Mouse (Mus musculus) midbrain, embryonic 14.5 days (tissue): ENCODE results near the gene Lnx2. TPM values are rescaled to one million over a fixed set of nuclear protein-coding genes. Genes with fewer than 3 reads are reported as not detected.

Experiments used
- ATAC-seq: fragments of 200-750 bp; cut with Nextera tagmentation; 2 replicates; pipeline ENCODE4 v1.8.0; 2017; ENCODE audit warnings: moderate number of reproducible peaks, moderate library complexity; ENCODE audit not compliant: low FRiP score, low TSS enrichment
- DNase-seq: peaks from one replicate; pipeline ENCODE4 v3.0.0-alpha.2; 2015
- H3K27ac ChIP-seq: fragments of 300-500 bp; sonication (generic); replicated peaks from 2 replicates; pipeline ENCODE4 v1.5.1; 2014; ENCODE audit warnings: mild to moderate bottlenecking, low read depth, low read length, moderate library complexity
- H3K27me3 ChIP-seq: fragments of 300-500 bp; sonication (generic); 2 replicates; pipeline ENCODE4 v1.6.1; 2014; ENCODE audit warnings: low read length, control low read depth, mixed read lengths; ENCODE audit not compliant: control insufficient read depth, insufficient read depth
- H3K36me3 ChIP-seq: fragments of 300-500 bp; sonication (generic); 2 replicates; pipeline ENCODE4 v1.6.1; 2014; ENCODE audit warnings: low read length, control low read depth; ENCODE audit not compliant: control insufficient read depth, insufficient read depth
- H3K4me1 ChIP-seq: fragments of 300-500 bp; sonication (generic); 2 replicates; pipeline ENCODE4 v1.6.1; 2014; ENCODE audit warnings: mild to moderate bottlenecking, antibody characterized with exemption, low read length, control low read depth; ENCODE audit not compliant: control insufficient read depth, insufficient read depth
- H3K4me2 ChIP-seq: fragments of 300-500 bp; sonication (generic); 2 replicates; pipeline ENCODE4 v1.6.1; 2014; ENCODE audit warnings: mild to moderate bottlenecking, low read length, moderate library complexity
- H3K4me3 ChIP-seq: fragments of 300-500 bp; sonication (generic); replicated peaks from 2 replicates; pipeline ENCODE4 v1.5.1; 2014; ENCODE audit warnings: low read depth, low read length
- H3K9ac ChIP-seq: fragments of 300-500 bp; sonication (generic); replicated peaks from 2 replicates; pipeline ENCODE4 v1.6.1; 2014; ENCODE audit warnings: mild to moderate bottlenecking, low read length, moderate library complexity
- H3K9me3 ChIP-seq: fragments of 300-500 bp; sonication (generic); 2 replicates; pipeline ENCODE4 v1.6.1; 2016; ENCODE audit warnings: low read length, control low read depth, mixed read lengths; ENCODE audit not compliant: control insufficient read depth
- WGBS: fragments of 180-500 bp; shearing (Covaris S2); extraction: QIAGEN DNeasy Blood & Tissue Kit; methylation state at CpG from one replicate; pipeline ENCODE4 v1.1.7; 2014; 5-methylcytosine and 5-hydroxymethylcytosine counted together
- polyA plus RNA-seq: library from polyadenylated mRNA; unstranded; fragments of >200 nt; fragmentation: Nextera tagmentation; extraction: Ambion mirVana; gene quantifications from 2 replicates; pipeline ENCODE4 v1.2.1, GENCODE M21; 2014

The Lnx2 gene
- polyA plus RNA-seq, 1 experiment from 2014 or later: 5.2 TPM

- DNase-seq: no peak
- Histone ChIP-seq H3K9me3 (no peaks in the 10 kb centered on the region), H3K4me2 (no peak overlapping the region), H3K27ac (no peak overlapping the region), H3K27me3 (no peaks in the 10 kb centered on the region), H3K36me3 (no peaks in the 10 kb centered on the region), H3K4me3 (no peak overlapping the region), H3K4me1 (no peaks in the 10 kb centered on the region), H3K9ac (no peak overlapping the region)
- WGBS: 88% methylated on average over 4 of the region's 4 CpGs
- ATAC-seq: no peak
Observed at GRCm38 (mm10) chr5:147001312-147001711, 75.1 kb downstream of the Lnx2 start.

GRCm38 (mm10) chr5:146998802-146999201 is 77.6 kb downstream of the Lnx2 start:
- ATAC-seq (no peak), DNase-seq (no peak)
- 92% methylated on average over 12 of the region's 12 CpGs for WGBS
- H3K4me3 ChIP-seq: no peak overlapping the region
- no peaks in the 10 kb centered on the region for H3K36me3 ChIP-seq
- no peaks in the 10 kb centered on the region for H3K27me3 ChIP-seq
- H3K4me1 ChIP-seq: no peaks in the 10 kb centered on the region
- H3K27ac ChIP-seq: no peak overlapping the region
- no peaks in the 10 kb centered on the region for H3K9me3 ChIP-seq
- no peak overlapping the region for H3K9ac ChIP-seq
- no peak overlapping the region for H3K4me2 ChIP-seq

- H3K36me3 ChIP-seq: no peaks in the 10 kb centered on the region
- H3K4me1 ChIP-seq: no peaks in the 10 kb centered on the region
- DNase-seq: no peak
- no peak overlapping the region for H3K4me3 ChIP-seq
- no peak overlapping the region for H3K27ac ChIP-seq
- H3K9me3 ChIP-seq: no peaks in the 10 kb centered on the region
- H3K27me3 ChIP-seq: no peaks in the 10 kb centered on the region
- no peak overlapping the region for H3K4me2 ChIP-seq
- H3K9ac ChIP-seq: no peak overlapping the region
- no peak for ATAC-seq
- 85% methylated on average over 7 of the region's 7 CpGs for WGBS
Observed at GRCm38 (mm10) chr5:146996812-146997211, 79.6 kb downstream of the Lnx2 start.

GRCm38 (mm10) chr5:146994973-146995372 is 81.4 kb downstream of the Lnx2 start:
- H3K4me2 ChIP-seq: no peak overlapping the region
- 77% methylated on average over 6 of the region's 6 CpGs for WGBS

GRCm38 (mm10) chr5:146993509-146993908 is 82.9 kb downstream of the Lnx2 start:
- H3K27me3 ChIP-seq: no peaks in the 10 kb centered on the region
- no peak overlapping the region for H3K27ac ChIP-seq
- WGBS: 91% methylated on average over 8 of the region's 8 CpGs
- no peaks in the 10 kb centered on the region for H3K4me1 ChIP-seq
- H3K36me3 ChIP-seq: no peaks in the 10 kb centered on the region
- no peak overlapping the region for H3K4me2 ChIP-seq
- H3K9me3 ChIP-seq: no peaks in the 10 kb centered on the region
- H3K9ac ChIP-seq: no peak overlapping the region
- DNase-seq: no peak
- no peak overlapping the region for H3K4me3 ChIP-seq
- no peak for ATAC-seq

More at GRCm38 (mm10) chr5:146994973-146995372, 81.4 kb downstream of the Lnx2 start:
- Histone ChIP-seq H3K27me3 (no peaks in the 10 kb centered on the region), H3K4me3 (no peak overlapping the region), H3K27ac (no peak overlapping the region), H3K36me3 (no peaks in the 10 kb centered on the region), H3K9ac (no peak overlapping the region), H3K4me1 (no peaks in the 10 kb centered on the region), H3K9me3 (no peaks in the 10 kb centered on the region)
- no peak for DNase-seq
- ATAC-seq: no peak

- Histone ChIP-seq H3K36me3 (no peaks in the 10 kb centered on the region), H3K9me3 (no peaks in the 10 kb centered on the region), H3K4me3 (no peak overlapping the region), H3K27ac (no peak overlapping the region), H3K4me1 (no peaks in the 10 kb centered on the region), H3K27me3 (no peaks in the 10 kb centered on the region), H3K4me2 (no peak overlapping the region), H3K9ac (no peak overlapping the region)
- ATAC-seq (no peak), DNase-seq (no peak)
- 78% methylated on average over 5 of the region's 5 CpGs for WGBS
Observed at GRCm38 (mm10) chr5:146989051-146989450, 87.3 kb downstream of the Lnx2 start.

GRCm38 (mm10) chr5:146987588-146987987 is 88.8 kb downstream of the Lnx2 start:
- no peaks in the 10 kb centered on the region for H3K4me1 ChIP-seq
- no peak overlapping the region for H3K4me2 ChIP-seq
- 83% methylated on average over 10 of the region's 10 CpGs for WGBS
- H3K9me3 ChIP-seq: no peaks in the 10 kb centered on the region
- ATAC-seq (no peak), DNase-seq (peak; percentile 29)
- H3K27ac ChIP-seq: no peak overlapping the region
- no peak overlapping the region for H3K4me3 ChIP-seq
- H3K9ac ChIP-seq: no peak overlapping the region
- H3K27me3 ChIP-seq: no peaks in the 10 kb centered on the region; the same call in 1 of the 2 replicates
- H3K36me3 ChIP-seq: no peaks in the 10 kb centered on the region

- peak; percentile 31 for DNase-seq
- Histone ChIP-seq H3K9me3 (no peaks in the 10 kb centered on the region), H3K4me2 (no peak overlapping the region), H3K36me3 (no peaks in the 10 kb centered on the region), H3K27ac (no peak overlapping the region), H3K27me3 (no peaks in the 10 kb centered on the region; the same call in 1 of the 2 replicates), H3K9ac (no peak overlapping the region), H3K4me1 (no peaks in the 10 kb centered on the region), H3K4me3 (no peak overlapping the region)
- ATAC-seq: no peak
- WGBS: 64% methylated on average over 21 of the region's 21 CpGs
Observed at GRCm38 (mm10) chr5:146985725-146986433, 90.5 kb downstream of the Lnx2 start.

GRCm38 (mm10) chr5:146983216-146983615 is 93.2 kb downstream of the Lnx2 start:
- no peak overlapping the region for H3K9ac ChIP-seq
- no peak overlapping the region for H3K27ac ChIP-seq
- no peaks in the 10 kb centered on the region for H3K9me3 ChIP-seq
- no peaks in the 10 kb centered on the region for H3K4me1 ChIP-seq
- H3K27me3 ChIP-seq: no peaks in the 10 kb centered on the region; the same call in 1 of the 2 replicates
- ATAC-seq (no peak), DNase-seq (peak; percentile 87)
- no peak overlapping the region for H3K4me2 ChIP-seq
- no peak overlapping the region for H3K4me3 ChIP-seq
- 10% methylated on average over 8 of the region's 8 CpGs for WGBS
- H3K36me3 ChIP-seq: no peaks in the 10 kb centered on the region
